Mouse (Mus musculus) kidney, adult 2 months (tissue): ENCODE results near the gene Mzt1.

Experiments used
- CTCF ChIP-seq: fragments of 200-500 bp; conservative IDR thresholded peaks from 2 replicates; pipeline ENCODE4 v1.5.1; 2011; ENCODE audit warnings: low read depth, mild to moderate bottlenecking, control low read depth, low read length, moderate library complexity, mixed read lengths; ENCODE audit not compliant: insufficient read depth, insufficient read length
- POLR2A ChIP-seq: fragments of 200-500 bp; IDR thresholded peaks from one replicate; pipeline ENCODE4 v1.6.1; 2011; ENCODE audit warnings: low read depth, low read length, control low read depth

GRCm38 (mm10) chr14:99058959-99059586 is 13.1 kb upstream of the Mzt1 start:
- TF ChIP-seq POLR2A (no peak), CTCF (no peak)
